Mouse (Mus musculus): ENCODE measurements around the gene Mrpl49.
A peak's percentile ranks its signal among the peaks of the same experiment; 100 is the strongest.
"Not testable (repeated sequence)": the region's sequence is repeated elsewhere in the genome, so short reads cannot be mapped to it uniquely, and the experiment has no call there.

The Mrpl49 gene

DNA sequence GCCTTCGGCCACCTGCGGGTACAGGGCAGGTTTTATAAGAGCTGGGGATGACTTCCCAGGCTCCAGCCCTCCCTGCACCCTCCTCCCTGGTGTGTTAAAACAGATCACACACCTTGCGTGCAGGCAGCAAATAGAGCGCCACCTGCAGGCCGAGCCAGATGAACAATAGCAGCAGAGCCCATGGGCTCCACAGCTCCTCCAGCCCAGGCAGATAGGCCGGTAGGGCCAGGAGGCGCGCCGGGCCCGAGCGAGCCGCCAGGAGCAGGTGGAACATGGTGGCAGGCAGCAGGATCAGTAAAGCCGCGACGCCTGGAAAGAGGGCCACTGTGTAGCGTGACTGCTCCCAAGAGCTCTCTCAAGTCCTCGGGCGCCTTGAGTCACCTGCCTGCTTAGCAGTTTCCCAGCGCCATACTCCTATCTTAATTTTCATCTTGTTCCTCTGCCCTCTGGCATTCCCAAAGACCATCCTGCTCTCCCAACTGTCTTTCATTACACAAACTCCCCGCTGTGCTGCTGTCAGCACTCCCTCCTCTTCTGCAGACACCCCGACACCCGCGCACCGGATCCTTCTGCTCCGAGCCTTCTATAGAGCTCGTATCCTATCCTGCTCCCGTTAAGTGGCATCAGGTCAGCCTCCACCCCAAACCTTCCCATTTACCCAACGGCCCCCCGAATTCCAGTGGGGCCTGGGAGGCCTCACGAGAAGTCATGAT, 9.6 kb upstream of the Mrpl49 start:
- peak; percentile 87 for DNase-seq

GRCm38 (mm10) chr19:6066571-6066970, 9.0 kb upstream of the Mrpl49 start:
- no peak for DNase-seq

DNA sequence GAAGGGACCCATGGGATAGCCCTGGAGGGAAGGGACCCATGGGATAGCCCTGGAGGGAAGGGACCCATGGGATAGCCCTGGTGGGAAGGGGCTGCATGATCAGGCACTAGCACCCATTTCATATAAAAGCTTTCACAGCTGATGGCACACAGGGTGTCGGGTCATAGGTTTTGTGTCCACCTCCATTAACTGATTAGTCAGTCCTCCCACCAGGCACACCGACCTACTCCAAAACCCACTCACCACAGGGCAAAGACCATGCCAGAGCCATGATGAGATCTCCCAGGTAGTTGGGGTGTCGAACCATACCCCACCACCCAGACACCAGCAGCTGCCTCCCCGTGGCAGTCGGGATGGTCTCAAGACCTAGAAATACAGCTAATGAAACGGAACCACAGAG, 5.5 kb upstream of the Mrpl49 start:
- DNase-seq, result no peak

- no peak for DNase-seq
These were observed 4.8 kb upstream of the Mrpl49 start for GRCm38 (mm10) chr19:6062418-6062817.

DNA sequence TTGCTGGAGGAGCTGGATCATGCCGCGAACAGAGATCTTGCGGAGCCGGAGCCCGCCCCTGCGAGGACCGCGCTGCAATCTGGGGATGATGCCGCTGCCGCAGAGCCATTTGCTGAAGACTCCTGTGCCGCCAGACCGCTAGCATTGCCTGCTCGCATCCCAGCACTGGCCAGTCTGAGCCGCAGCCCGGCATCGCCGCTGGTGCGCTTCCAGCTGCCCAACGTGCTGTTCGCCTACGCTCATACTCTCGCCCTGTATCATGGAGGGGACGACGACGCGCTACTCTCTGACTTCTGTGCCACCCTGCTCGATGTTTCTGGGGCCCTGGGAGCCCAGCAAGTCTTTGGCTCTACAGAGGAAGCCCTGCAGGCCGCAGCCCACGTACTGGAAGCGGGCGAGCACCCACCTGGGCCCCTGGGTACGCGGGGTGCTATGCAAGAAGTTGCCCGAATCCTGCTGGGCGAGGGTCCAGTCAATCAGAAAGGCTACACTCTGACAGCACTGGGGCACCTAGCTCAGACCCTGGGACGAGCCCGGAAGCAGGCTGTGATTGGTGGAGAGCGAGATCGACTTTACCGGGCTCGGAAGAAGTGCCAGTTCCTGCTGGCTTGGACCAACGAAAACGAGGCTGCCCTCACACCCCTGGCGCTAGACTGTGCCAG, 4.2 kb upstream of the Mrpl49 start:
- peak; percentile 58 for DNase-seq

GRCm38 (mm10) chr19:6061021-6061533, 3.5 kb upstream of the Mrpl49 start, which contains the start of gene Znhit2:
TSS of gene Znhit2 (plus strand) at chr19:6061192.
- DNase-seq, result peak; percentile 97

DNA sequence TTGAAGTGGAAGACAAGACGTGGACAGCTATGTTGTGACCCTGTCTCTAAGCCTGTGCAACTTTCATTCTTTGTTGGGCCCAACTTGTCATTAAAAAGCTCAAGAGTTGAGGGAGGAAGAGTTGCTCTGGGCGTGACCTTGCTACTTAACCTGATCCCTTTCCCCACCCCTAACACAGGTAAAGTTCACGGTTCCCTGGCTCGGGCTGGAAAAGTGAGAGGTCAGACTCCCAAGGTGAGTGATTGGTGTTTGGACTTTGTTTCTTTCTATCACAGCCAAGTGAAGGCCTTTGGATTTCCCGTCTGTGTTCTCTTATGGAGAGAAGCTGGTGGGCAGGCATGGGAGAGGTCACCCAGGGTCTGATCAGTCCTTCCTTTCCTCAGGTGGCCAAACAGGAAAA, 1.4 kb upstream of the Mrpl49 start:
- no peak for DNase-seq

- DNase-seq, result no peak
These were observed 928 bp upstream of the Mrpl49 start for GRCm38 (mm10) chr19:6058513-6058912.

- DNase-seq, result no peak
These were observed 889 bp downstream of the Mrpl49 start for GRCm38 (mm10) chr19:6056696-6057095.

DNA sequence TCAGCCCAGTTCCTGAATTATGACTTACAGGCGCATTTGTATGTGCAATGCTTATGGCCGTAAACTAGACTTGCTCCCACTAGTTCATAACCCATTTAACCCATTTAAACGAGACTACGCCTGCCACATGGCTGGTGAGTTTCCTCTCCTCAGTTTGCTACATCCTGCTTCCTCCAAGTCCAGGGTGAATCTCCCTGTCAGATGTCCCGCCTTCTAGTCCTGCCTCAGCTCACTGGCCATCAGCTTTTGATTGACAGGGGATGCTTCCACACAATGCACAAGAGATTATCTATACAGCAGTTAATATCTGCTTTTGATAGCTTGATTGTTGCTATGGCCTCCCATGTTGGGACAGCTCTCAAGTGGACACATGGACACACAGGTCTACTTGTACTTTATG, 3.3 kb downstream of the Mrpl49 start:
- DNase-seq, result no peak

DNA sequence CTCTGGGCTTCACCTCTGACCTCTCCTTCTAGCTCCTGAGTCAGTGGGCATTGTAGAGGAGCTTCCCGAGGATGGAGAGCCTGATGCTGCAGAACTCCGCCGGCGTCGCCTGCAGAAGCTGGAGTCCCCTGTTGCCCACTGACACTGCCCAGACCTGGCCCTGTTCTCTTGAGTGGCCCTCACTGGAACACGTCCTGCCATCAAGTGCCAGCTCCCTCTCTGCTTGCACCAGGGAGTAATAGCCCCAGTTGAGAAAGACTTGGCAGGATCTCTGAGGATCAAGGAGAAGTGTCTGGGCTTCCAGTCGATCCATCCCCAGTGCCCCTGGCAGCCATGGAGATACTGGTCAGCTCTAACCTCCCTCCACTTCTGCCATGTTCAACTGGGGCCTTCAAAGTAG, 5.1 kb downstream of the Mrpl49 start:
- no peak for DNase-seq

- no peak for DNase-seq
These were observed 8.7 kb downstream of the Mrpl49 start for GRCm38 (mm10) chr19:6048681-6049410.

- DNase-seq, result no peak
These were observed 9.8 kb downstream of the Mrpl49 start for GRCm38 (mm10) chr19:6047899-6048166.

- DNase-seq, result no peak
These were observed 10.3 kb downstream of the Mrpl49 start for GRCm38 (mm10) chr19:6047154-6047898.

DNA sequence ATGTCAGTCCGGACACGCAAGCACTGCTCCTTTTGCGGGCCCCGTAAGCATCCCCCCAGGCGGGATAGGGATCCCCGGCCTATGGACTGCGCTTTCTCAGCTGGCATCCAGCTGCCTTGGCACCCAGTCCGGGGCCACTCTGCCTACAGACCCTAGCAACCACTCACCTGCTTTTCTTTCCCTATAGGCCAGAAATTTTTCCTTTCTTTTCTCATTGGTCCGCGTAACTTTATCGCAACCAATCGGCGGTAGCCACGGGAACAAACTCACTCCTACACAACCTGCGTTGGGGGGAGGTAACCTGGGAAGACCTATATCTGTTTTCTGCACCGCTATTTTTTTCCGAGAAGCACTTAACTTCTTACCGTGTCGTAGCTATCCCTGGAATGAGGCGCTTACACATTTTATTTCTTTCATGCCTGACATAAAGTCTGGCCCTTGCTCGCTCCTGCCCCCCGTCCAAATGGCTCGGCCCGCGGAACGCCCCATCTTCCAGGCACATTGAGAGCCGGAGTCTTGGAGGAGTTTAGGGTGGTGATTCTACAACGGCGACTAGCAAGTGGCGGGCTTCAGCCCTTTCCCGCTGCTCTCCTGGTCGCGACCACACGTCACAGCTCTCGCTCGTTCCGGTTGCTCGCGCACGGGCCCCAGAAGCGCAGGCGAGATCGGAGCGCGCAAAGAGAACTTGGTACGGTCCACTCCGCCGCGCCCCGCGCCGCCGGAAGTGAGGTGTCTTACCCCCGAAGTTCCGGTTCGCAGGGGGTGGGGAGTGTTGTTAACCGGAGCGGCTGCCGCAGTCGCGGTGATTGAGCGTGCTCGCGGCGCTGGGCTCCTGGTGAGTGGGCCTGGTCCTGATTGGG, 11.1 kb downstream of the Mrpl49 start, which contains the start of gene Syvn1:
Gene Syvn1 (plus strand): TSS at position 283 of the 860 bp plus-strand sequence.
- peak; percentile 92 for DNase-seq

DNA sequence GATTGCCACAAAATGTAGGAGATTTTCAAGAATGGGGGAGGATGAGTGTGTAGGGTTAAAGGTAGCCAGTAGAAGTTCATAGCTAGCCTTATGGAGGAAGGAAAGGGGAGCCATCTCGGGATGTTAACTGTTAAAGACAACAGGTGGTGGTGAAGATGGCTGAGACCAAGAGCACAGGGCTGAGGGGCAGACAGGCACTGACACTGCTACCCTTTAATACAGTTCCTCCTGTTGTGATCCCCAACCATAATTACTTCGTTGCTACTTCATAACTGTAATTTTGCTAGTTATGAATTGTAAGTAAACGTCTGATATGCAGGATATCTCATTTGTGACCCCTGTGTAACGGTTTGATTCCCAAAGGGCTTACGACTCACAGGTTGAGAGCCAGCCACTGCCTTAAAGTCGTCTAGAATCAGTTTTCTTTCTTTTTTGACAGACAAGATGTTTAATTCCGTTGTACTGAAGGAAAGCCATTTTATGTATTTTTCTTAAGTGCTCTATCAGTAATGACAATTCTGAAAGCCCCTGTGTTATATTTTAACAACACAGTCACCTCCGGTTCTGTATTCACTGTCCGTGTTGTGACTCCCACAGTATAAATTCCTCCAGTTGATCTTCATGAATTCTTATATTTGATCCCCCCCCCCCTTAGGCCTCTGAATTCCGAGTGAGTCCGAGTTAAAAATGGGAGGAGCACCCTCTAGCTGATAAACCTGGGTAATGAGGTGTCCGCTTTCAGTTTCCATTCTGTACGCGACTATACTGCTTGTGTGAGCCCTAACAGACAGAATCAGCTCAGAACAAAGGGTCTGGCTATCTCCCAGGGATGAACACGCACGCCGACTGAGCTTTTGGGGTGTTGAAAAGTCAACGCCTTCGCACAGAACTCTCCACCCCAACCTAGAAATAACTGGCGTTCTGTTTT, 12.0 kb downstream of the Mrpl49 start:
- no peak for DNase-seq

DNA sequence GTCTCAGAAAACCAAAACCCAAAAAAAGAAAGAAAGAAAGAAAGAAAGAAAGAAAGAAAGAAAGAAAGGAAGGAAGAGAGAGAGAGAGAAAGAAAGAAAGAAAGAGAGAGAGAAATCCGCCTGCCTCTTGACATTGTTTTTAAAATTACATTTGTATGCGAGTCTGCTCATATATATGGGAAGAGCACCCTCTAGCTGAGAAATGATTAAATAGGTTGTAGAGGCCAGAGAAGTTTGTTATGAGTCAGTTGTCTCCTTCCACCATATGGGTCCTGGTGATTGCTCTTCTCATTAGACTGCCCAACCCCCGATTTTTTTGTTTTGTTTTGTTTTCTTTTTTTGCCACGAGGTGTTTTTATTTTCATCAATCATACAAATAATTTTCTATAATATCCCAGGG, 13.5 kb downstream of the Mrpl49 start:
- DNase-seq, result not testable (repeated sequence)

GRCm38 (mm10) chr19:6042293-6042692, 15.3 kb downstream of the Mrpl49 start:
- no peak for DNase-seq

DNA sequence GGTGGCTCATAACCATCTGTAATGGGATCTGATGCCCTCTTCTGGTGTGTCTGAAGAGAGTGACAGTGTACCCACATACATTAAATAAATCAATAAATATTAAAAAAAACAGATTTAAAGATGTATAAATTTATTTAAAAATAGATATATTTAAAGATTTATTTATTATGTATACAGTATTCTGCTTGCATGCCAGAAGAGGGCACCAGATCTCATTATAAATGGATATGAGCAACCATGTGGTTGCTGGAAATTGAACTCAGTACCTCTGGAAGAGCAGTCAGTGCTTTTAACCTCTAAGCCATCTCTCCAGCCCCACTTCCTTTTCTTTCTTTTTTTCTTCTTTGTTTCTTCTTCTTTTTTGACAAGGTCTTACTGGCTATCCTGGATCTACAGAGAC, 17.6 kb downstream of the Mrpl49 start:
- DNase-seq, result no peak

DNA sequence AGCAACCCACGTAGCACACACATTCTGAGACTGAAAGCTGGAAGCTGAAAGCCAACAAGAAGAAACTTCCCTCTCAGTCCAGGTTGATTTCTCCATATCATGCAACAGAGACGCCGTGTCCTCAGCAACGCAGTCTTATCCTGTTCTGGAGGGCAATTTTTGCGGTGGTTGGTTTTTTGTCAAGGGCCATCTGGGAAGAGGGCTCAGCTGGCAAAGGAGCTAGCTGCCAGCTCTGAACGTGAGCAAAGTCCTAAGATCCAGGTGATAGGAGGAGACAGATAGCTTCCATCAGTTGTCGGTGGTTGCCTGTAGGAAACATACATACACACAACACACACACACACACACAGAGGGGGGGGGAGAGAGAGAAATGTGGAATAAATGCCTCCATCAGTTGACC, 19.3 kb downstream of the Mrpl49 start:
- DNase-seq, result no peak

GRCm38 (mm10) chr19:6037695-6038094, 19.9 kb downstream of the Mrpl49 start:
- DNase-seq, result no peak
